Mouse (Mus musculus) ZHBTc4 (cell line): ENCODE data around the gene Gm1673.

Experiments used
- DNase-seq: peaks from one replicate; pipeline ENCODE4 v3.0.0-alpha.2; 2011; ENCODE audit warnings: low read depth, low spot score

Gene Gm1673

DNA sequence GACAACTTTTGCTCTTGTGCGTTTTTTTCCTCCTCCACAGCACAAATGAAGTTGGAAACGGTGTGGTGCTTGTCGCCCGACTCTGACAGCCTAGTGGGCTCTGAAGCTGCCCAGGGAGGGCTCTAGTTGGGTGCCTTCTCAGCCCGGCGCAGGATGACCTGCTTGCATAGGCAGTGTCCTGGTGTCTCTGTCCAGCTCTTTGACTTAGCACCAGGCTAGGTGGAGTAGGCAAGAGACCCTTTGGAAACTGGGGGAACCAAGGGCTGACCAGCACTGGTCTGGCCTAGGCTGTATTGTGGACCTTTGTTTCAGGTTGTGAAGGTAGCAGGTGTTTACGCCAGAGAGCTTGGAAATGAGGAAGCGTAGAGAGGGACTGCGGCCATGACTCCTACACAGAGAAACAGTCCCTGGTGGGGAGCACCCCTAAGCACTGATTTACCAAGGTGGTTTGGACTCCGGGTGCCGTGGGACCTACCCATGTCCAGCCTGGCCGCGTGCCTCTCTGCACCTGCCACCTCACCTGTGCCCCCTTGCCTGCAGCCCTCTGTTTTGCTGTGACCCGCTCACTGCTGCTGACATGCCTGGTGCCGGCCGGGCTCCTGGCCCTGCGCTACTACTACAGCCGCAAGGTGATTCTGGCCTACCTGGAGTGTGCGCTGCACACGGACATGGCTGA lies 14.7 kb downstream of the Gm1673 start:
- peak; percentile 27 for DNase-seq

- DNase-seq: no peak
These were observed 15.3 kb downstream of the Gm1673 start for GRCm38 (mm10) chr5:33998505-33998877.

GRCm38 (mm10) chr5:33999466-34000090 lies 16.3 kb downstream of the Gm1673 start:
- no peak for DNase-seq

- DNase-seq: no peak
These were observed 17.6 kb downstream of the Gm1673 start for GRCm38 (mm10) chr5:34000809-34001208.

- DNase-seq: no peak
These were observed 18.2 kb downstream of the Gm1673 start for GRCm38 (mm10) chr5:34001401-34001800.

- no peak for DNase-seq
These were observed 19.4 kb downstream of the Gm1673 start for GRCm38 (mm10) chr5:34002636-34003035.

DNA sequence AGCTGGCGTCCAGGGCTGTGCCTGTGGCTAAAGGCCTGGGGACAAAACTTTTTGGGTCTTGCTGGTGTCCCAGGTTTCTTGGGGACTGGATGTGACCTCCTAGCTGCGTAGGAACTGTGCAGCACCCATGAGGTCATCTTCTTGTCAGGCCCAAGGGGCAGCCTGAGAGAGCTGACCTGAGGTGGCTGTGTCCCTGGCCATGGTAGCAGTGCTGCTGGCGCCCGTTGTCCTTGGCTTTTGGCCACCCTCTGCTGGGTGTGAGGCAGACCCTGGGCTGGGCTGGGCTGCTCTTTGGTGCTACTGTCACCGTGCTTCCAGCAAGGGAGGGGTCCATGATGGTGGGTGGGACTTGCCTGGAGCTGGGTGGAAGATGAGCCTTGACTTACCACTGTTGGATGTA lies 21.4 kb downstream of the Gm1673 start:
- DNase-seq: no peak

DNA sequence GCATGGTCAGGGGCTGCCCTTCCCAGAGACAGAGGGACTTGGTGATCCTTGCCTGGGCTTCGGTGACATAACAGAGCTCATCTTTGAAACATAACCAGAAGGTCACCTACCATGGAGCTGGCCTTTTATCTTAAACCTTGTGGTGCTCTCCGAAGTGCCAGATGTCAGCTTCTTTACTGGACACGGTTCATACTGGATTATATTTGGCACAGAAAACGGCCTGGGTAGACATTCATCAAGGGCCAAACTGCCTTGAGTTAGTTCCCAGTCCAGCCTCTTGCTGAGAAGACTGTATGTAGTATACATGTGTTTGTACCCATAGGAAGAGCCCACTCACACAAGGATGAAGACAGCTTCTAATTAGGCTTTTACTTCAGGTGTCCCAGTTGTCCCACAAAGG lies 23.6 kb downstream of the Gm1673 start:
- DNase-seq: no peak

GRCm38 (mm10) chr5:34007392-34007941 lies 24.2 kb downstream of the Gm1673 start:
- DNase-seq: no peak

DNA sequence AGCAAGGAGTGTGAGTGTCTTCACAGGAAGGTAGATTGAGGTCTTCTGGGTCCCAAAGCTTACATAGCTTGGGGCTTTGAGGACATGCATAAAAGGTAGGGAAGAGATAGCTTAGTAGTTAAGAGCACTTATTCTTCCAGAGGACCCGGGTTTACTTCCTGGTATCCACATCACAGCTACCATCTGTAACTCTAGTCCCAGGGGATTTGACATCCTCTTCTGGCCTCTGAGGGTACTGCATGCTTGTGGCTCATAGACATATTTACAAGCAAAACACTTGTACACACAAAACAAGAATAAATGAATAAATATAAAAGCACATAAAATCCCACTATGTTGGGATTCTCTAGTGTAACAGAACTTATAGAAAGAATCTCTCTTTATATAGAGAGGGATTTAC lies 31.4 kb downstream of the Gm1673 start:
- peak; percentile 47 for DNase-seq

DNA sequence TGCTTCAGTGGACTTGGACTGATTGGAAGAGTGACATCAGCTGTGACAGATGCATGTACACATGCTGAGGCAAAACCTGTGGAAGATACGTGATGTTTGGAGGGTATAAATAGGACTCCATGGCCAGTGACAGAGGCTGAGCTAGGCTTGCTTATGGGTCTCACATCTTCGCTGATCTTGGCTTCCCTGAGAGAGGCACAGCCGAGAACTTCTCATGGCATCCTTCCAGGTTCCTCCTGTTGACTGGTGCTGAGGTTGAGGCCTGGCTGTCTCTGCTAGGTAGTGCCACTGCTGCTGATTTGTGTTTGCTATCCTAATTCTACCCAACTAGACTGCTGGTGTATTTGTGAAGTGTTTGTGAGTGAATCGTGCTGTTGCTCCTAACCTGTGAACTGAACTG lies 35.7 kb downstream of the Gm1673 start:
- no peak for DNase-seq

- DNase-seq: no peak
These were observed 46.9 kb downstream of the Gm1673 start for GRCm38 (mm10) chr5:34030101-34030500.

- DNase-seq: no peak
These were observed 47.8 kb downstream of the Gm1673 start for GRCm38 (mm10) chr5:34031022-34031421.

GRCm38 (mm10) chr5:34032520-34032919 lies 49.3 kb downstream of the Gm1673 start:
- no peak for DNase-seq
